Mouse (Mus musculus): ENCODE results near the gene Ube2j1. TPM values are rescaled to one million over a fixed set of nuclear protein-coding genes. Genes with fewer than 3 reads are reported as not detected.

The Ube2j1 gene
- polyA plus RNA-seq, 1 experiment from 2014 or later: 39.6 TPM

- 70% methylated on average over 6 of the region's 6 CpGs for WGBS
- no peak overlapping the region for H3K4me3 ChIP-seq (replicated peaks; ENCODE audit: low read depth, low read length)
- DNase-seq (ENCODE audit: low spot score) (no peak), ATAC-seq (replicated peaks; ENCODE audit: low FRiP score, low read depth) (no peak)
- no peak overlapping the region for H3K9ac ChIP-seq (ENCODE audit: low read depth, low read length)
- no peaks in the 10 kb centered on the region for H3K9me3 ChIP-seq (replicated peaks; ENCODE audit: low read length)
- no peak overlapping the region for H3K4me2 ChIP-seq (ENCODE audit: low read length)
- H3K4me1 ChIP-seq (replicated peaks; ENCODE audit: insufficient read depth, low read length): 0 out of 2 replicates have a peak, but pooled peaks cover 2% of the 10 kb centered on the region
- no peaks in the 10 kb centered on the region for H3K36me3 ChIP-seq (ENCODE audit: insufficient read depth, low read length)
- no peaks in the 10 kb centered on the region for H3K27me3 ChIP-seq (ENCODE audit: insufficient read depth, low read length)
- H3K27ac ChIP-seq: no peak overlapping the region
- TF ChIP-seq CTCF (IDR thresholded peaks at IDR 0.05; ENCODE audit: low read depth): no peak
Observed at GRCm38 (mm10) chr4:33064986-33065385, 33.8 kb downstream of the Ube2j1 start.

GRCm38 (mm10) chr4:33066223-33066960, 35.2 kb downstream of the Ube2j1 start:
- Histone ChIP-seq H3K27me3 (ENCODE audit: insufficient read depth, low read length) (no peaks in the 10 kb centered on the region), H3K4me2 (ENCODE audit: low read length) (no peak overlapping the region), H3K27ac (no peak overlapping the region), H3K36me3 (ENCODE audit: insufficient read depth, low read length) (no peaks in the 10 kb centered on the region), H3K9ac (ENCODE audit: low read depth, low read length) (no peak overlapping the region), H3K9me3 (replicated peaks; ENCODE audit: low read length) (no peaks in the 10 kb centered on the region), H3K4me3 (replicated peaks; ENCODE audit: low read depth, low read length) (no peak overlapping the region), H3K4me1 (replicated peaks; ENCODE audit: insufficient read depth, low read length) (no peaks in the 10 kb centered on the region)
- no peak for ATAC-seq (replicated peaks; ENCODE audit: low FRiP score, low read depth)
- DNase-seq (ENCODE audit: low spot score): no peak
- TF ChIP-seq CTCF (IDR thresholded peaks at IDR 0.05; ENCODE audit: low read depth): no peak
- 59% methylated on average over 14 of the region's 14 CpGs for WGBS

- no peak for TF ChIP-seq CTCF (IDR thresholded peaks at IDR 0.05; ENCODE audit: low read depth)
- Histone ChIP-seq H3K4me3 (replicated peaks; ENCODE audit: low read depth, low read length) (no peak overlapping the region), H3K36me3 (ENCODE audit: insufficient read depth, low read length) (no peaks in the 10 kb centered on the region), H3K9ac (ENCODE audit: low read depth, low read length) (no peak overlapping the region), H3K4me2 (ENCODE audit: low read length) (no peak overlapping the region), H3K4me1 (replicated peaks; ENCODE audit: insufficient read depth, low read length) (no peaks in the 10 kb centered on the region), H3K9me3 (replicated peaks; ENCODE audit: low read length) (no peaks in the 10 kb centered on the region), H3K27ac (no peak overlapping the region), H3K27me3 (ENCODE audit: insufficient read depth, low read length) (no peaks in the 10 kb centered on the region)
- WGBS: 96% methylated on average over 3 of the region's 3 CpGs
- no peak for DNase-seq (ENCODE audit: low spot score)
- no peak for ATAC-seq (replicated peaks; ENCODE audit: low FRiP score, low read depth)
Observed at GRCm38 (mm10) chr4:33067331-33067730, 36.1 kb downstream of the Ube2j1 start.

GRCm38 (mm10) chr4:33067826-33068225, 36.6 kb downstream of the Ube2j1 start:
- Histone ChIP-seq H3K27me3 (ENCODE audit: insufficient read depth, low read length) (no peaks in the 10 kb centered on the region), H3K9me3 (replicated peaks; ENCODE audit: low read length) (no peaks in the 10 kb centered on the region), H3K9ac (ENCODE audit: low read depth, low read length) (no peak overlapping the region), H3K36me3 (ENCODE audit: insufficient read depth, low read length) (no peaks in the 10 kb centered on the region), H3K4me2 (ENCODE audit: low read length) (no peak overlapping the region), H3K27ac (no peak overlapping the region), H3K4me1 (replicated peaks; ENCODE audit: insufficient read depth, low read length) (no peaks in the 10 kb centered on the region), H3K4me3 (replicated peaks; ENCODE audit: low read depth, low read length) (no peak overlapping the region)
- no peak for DNase-seq (ENCODE audit: low spot score)
- no peak for ATAC-seq (replicated peaks; ENCODE audit: low FRiP score, low read depth)
- no peak for TF ChIP-seq CTCF (IDR thresholded peaks at IDR 0.05; ENCODE audit: low read depth)
- WGBS: 89% methylated on average over 6 of the region's 6 CpGs

GRCm38 (mm10) chr4:33068894-33069293, 37.7 kb downstream of the Ube2j1 start:
- H3K9ac ChIP-seq (ENCODE audit: low read depth, low read length): no peak overlapping the region
- H3K4me1 ChIP-seq (replicated peaks; ENCODE audit: insufficient read depth, low read length): no peaks in the 10 kb centered on the region
- H3K4me3 ChIP-seq (replicated peaks; ENCODE audit: low read depth, low read length): no peak overlapping the region
- ATAC-seq (replicated peaks; ENCODE audit: low FRiP score, low read depth): no peak
- no peak overlapping the region for H3K4me2 ChIP-seq (ENCODE audit: low read length)
- no peak for DNase-seq (ENCODE audit: low spot score)
- no peak overlapping the region for H3K27ac ChIP-seq
- no peaks in the 10 kb centered on the region for H3K9me3 ChIP-seq (replicated peaks; ENCODE audit: low read length)
- H3K27me3 ChIP-seq (ENCODE audit: insufficient read depth, low read length): no peaks in the 10 kb centered on the region
- TF ChIP-seq CTCF (IDR thresholded peaks at IDR 0.05; ENCODE audit: low read depth): no peak
- no peaks in the 10 kb centered on the region for H3K36me3 ChIP-seq (ENCODE audit: insufficient read depth, low read length)
- WGBS: 40% methylated on average over 6 of the region's 6 CpGs

- DNase-seq (ENCODE audit: low spot score): no peak
- no peaks in the 10 kb centered on the region for H3K9me3 ChIP-seq (replicated peaks; ENCODE audit: low read length)
- WGBS: 93% methylated on average over 6 of the region's 6 CpGs
Observed at GRCm38 (mm10) chr4:33070326-33070725, 39.1 kb downstream of the Ube2j1 start.

GRCm38 (mm10) chr4:33071337-33071736, 40.1 kb downstream of the Ube2j1 start:
- Histone ChIP-seq H3K4me2 (ENCODE audit: low read length) (no peak overlapping the region), H3K4me3 (replicated peaks; ENCODE audit: low read depth, low read length) (no peak overlapping the region), H3K27ac (no peak overlapping the region), H3K27me3 (ENCODE audit: insufficient read depth, low read length) (no peaks in the 10 kb centered on the region), H3K4me1 (replicated peaks; ENCODE audit: insufficient read depth, low read length) (no peaks in the 10 kb centered on the region), H3K36me3 (ENCODE audit: insufficient read depth, low read length) (no peaks in the 10 kb centered on the region), H3K9me3 (replicated peaks; ENCODE audit: low read length) (no peaks in the 10 kb centered on the region), H3K9ac (ENCODE audit: low read depth, low read length) (no peak overlapping the region)
- DNase-seq (ENCODE audit: low spot score) (no peak), ATAC-seq (replicated peaks; ENCODE audit: low FRiP score, low read depth) (no peak)
- no peak for TF ChIP-seq CTCF (IDR thresholded peaks at IDR 0.05; ENCODE audit: low read depth)
- WGBS: 92% methylated on average over 6 of the region's 6 CpGs

More at GRCm38 (mm10) chr4:33070326-33070725, 39.1 kb downstream of the Ube2j1 start:
- Histone ChIP-seq H3K4me3 (replicated peaks; ENCODE audit: low read depth, low read length) (no peak overlapping the region), H3K27ac (no peak overlapping the region), H3K4me1 (replicated peaks; ENCODE audit: insufficient read depth, low read length) (no peaks in the 10 kb centered on the region), H3K27me3 (ENCODE audit: insufficient read depth, low read length) (no peaks in the 10 kb centered on the region), H3K9ac (ENCODE audit: low read depth, low read length) (no peak overlapping the region), H3K36me3 (ENCODE audit: insufficient read depth, low read length) (no peaks in the 10 kb centered on the region), H3K4me2 (ENCODE audit: low read length) (no peak overlapping the region)
- no peak for ATAC-seq (replicated peaks; ENCODE audit: low FRiP score, low read depth)
- TF ChIP-seq CTCF (IDR thresholded peaks at IDR 0.05; ENCODE audit: low read depth): no peak
